Mouse (Mus musculus): ENCODE measurements around the gene Gcnt3. TPM values are rescaled to one million over a fixed set of nuclear protein-coding genes. Genes with fewer than 3 reads are reported as not detected.
A peak's percentile ranks its signal among the peaks of the same experiment; 100 is the strongest.

Gcnt3 gene
- 0.05 and 0.08 TPM in 2 replicates for polyA plus RNA-seq (2015; fragmentation: Nextera tagmentation; extraction: Ambion mirVana)

- 0 out of 2 replicates have a peak, but pooled peaks cover 3% of the 10 kb centered on the region for H3K4me1 ChIP-seq (replicated peaks; ENCODE audit: control insufficient read depth, insufficient read depth, low read length)
- H3K27me3 ChIP-seq (ENCODE audit: control insufficient read depth, insufficient read depth, low read depth, low read length) = no peaks in the 10 kb centered on the region
- H3K36me3 ChIP-seq (ENCODE audit: control insufficient read depth, insufficient read depth, low read length) = no peaks in the 10 kb centered on the region
- no peak within 1 kb of the TSS for H3K4me3 ChIP-seq (ENCODE audit: low read length)
- H3K9ac ChIP-seq (ENCODE audit: low read length) = no peak within 1 kb of the TSS
- no peak within 1 kb of the TSS for H3K27ac ChIP-seq (ENCODE audit: low read length)
- WGBS = 37% methylated on average over 7 of the region's 7 CpGs
- ATAC-seq (ENCODE audit: low read depth) = no peak
- H3K9me3 ChIP-seq (ENCODE audit: control insufficient read depth, low read length) = no peaks in the 10 kb centered on the region
- H3K4me2 ChIP-seq (ENCODE audit: low read depth, low read length) = no peak within 1 kb of the TSS
Observed at GRCm38 (mm10) chr9:70037988-70038387, at the start of gene Gcnt3. TSS of gene Gcnt3 (minus strand) at chr9:70038088.

GRCm38 (mm10) chr9:70087379-70087778 lies 49.5 kb upstream of the Gcnt3 start:
- peaks cover 11% of the 10 kb centered on the region for H3K4me1 ChIP-seq (replicated peaks; ENCODE audit: control insufficient read depth, insufficient read depth, low read length)
- H3K9ac ChIP-seq (ENCODE audit: low read length) = no peak overlapping the region
- no peaks in the 10 kb centered on the region for H3K9me3 ChIP-seq (ENCODE audit: control insufficient read depth, low read length)
- no peak overlapping the region for H3K4me3 ChIP-seq (ENCODE audit: low read length)
- no peak overlapping the region for H3K4me2 ChIP-seq (ENCODE audit: low read depth, low read length)
- 63% methylated on average over 5 of the region's 5 CpGs for WGBS
- no peaks in the 10 kb centered on the region for H3K27me3 ChIP-seq (ENCODE audit: control insufficient read depth, insufficient read depth, low read depth, low read length)
- ATAC-seq (ENCODE audit: low read depth) = no peak
- H3K36me3 ChIP-seq (ENCODE audit: control insufficient read depth, insufficient read depth, low read length) = no peaks in the 10 kb centered on the region
- no peak overlapping the region for H3K27ac ChIP-seq (ENCODE audit: low read length)

- H3K9ac ChIP-seq (ENCODE audit: low read length) = no peak overlapping the region
- H3K36me3 ChIP-seq (ENCODE audit: control insufficient read depth, insufficient read depth, low read length) = no peaks in the 10 kb centered on the region
- H3K27me3 ChIP-seq (ENCODE audit: control insufficient read depth, insufficient read depth, low read depth, low read length) = no peaks in the 10 kb centered on the region
- 25% methylated on average over 6 of the region's 6 CpGs for WGBS
- no peak for ATAC-seq (ENCODE audit: low read depth)
- no peak overlapping the region for H3K4me2 ChIP-seq (ENCODE audit: low read depth, low read length)
- no peaks in the 10 kb centered on the region for H3K9me3 ChIP-seq (ENCODE audit: control insufficient read depth, low read length)
- no peak overlapping the region for H3K27ac ChIP-seq (ENCODE audit: low read length)
- H3K4me1 ChIP-seq (replicated peaks; ENCODE audit: control insufficient read depth, insufficient read depth, low read length) = peaks cover 11% of the 10 kb centered on the region
- H3K4me3 ChIP-seq (ENCODE audit: low read length) = no peak overlapping the region
Observed at GRCm38 (mm10) chr9:70086091-70086490, 48.2 kb upstream of the Gcnt3 start.

- Histone ChIP-seq H3K36me3 (ENCODE audit: control insufficient read depth, insufficient read depth, low read length) (no peaks in the 10 kb centered on the region), H3K9ac (ENCODE audit: low read length) (no peak overlapping the region), H3K27ac (ENCODE audit: low read length) (no peak overlapping the region), H3K4me3 (ENCODE audit: low read length) (no peak overlapping the region), H3K4me1 (replicated peaks; ENCODE audit: control insufficient read depth, insufficient read depth, low read length) (peaks cover 11% of the 10 kb centered on the region), H3K4me2 (ENCODE audit: low read depth, low read length) (no peak overlapping the region), H3K9me3 (ENCODE audit: control insufficient read depth, low read length) (no peaks in the 10 kb centered on the region), H3K27me3 (ENCODE audit: control insufficient read depth, insufficient read depth, low read depth, low read length) (no peaks in the 10 kb centered on the region)
- 60% methylated on average over 11 of the region's 11 CpGs for WGBS
- no peak for ATAC-seq (ENCODE audit: low read depth)
Observed at GRCm38 (mm10) chr9:70084107-70084506, 46.2 kb upstream of the Gcnt3 start.

- H3K27ac ChIP-seq (ENCODE audit: low read length) = no peak overlapping the region
- H3K9ac ChIP-seq (ENCODE audit: low read length) = no peak overlapping the region
- H3K4me1 ChIP-seq (replicated peaks; ENCODE audit: control insufficient read depth, insufficient read depth, low read length) = no peaks in the 10 kb centered on the region
- H3K4me2 ChIP-seq (ENCODE audit: low read depth, low read length) = no peak overlapping the region
- no peaks in the 10 kb centered on the region for H3K36me3 ChIP-seq (ENCODE audit: control insufficient read depth, insufficient read depth, low read length)
- H3K9me3 ChIP-seq (ENCODE audit: control insufficient read depth, low read length) = no peaks in the 10 kb centered on the region
- H3K4me3 ChIP-seq (ENCODE audit: low read length) = no peak overlapping the region
- 58% methylated on average over 25 of the region's 25 CpGs for WGBS
- H3K27me3 ChIP-seq (ENCODE audit: control insufficient read depth, insufficient read depth, low read depth, low read length) = no peaks in the 10 kb centered on the region
- no peak for ATAC-seq (ENCODE audit: low read depth)
Observed at GRCm38 (mm10) chr9:70082357-70083204, 44.7 kb upstream of the Gcnt3 start.

GRCm38 (mm10) chr9:70081767-70082166 lies 43.9 kb upstream of the Gcnt3 start:
- no peak overlapping the region for H3K4me2 ChIP-seq (ENCODE audit: low read depth, low read length)
- no peaks in the 10 kb centered on the region for H3K4me1 ChIP-seq (replicated peaks; ENCODE audit: control insufficient read depth, insufficient read depth, low read length)
- no peaks in the 10 kb centered on the region for H3K9me3 ChIP-seq (ENCODE audit: control insufficient read depth, low read length)
- no peak for ATAC-seq (ENCODE audit: low read depth)
- H3K27me3 ChIP-seq (ENCODE audit: control insufficient read depth, insufficient read depth, low read depth, low read length) = no peaks in the 10 kb centered on the region
- H3K36me3 ChIP-seq (ENCODE audit: control insufficient read depth, insufficient read depth, low read length) = no peaks in the 10 kb centered on the region
- H3K9ac ChIP-seq (ENCODE audit: low read length) = no peak overlapping the region
- H3K27ac ChIP-seq (ENCODE audit: low read length) = no peak overlapping the region
- WGBS = 89% methylated on average over 7 of the region's 7 CpGs
- H3K4me3 ChIP-seq (ENCODE audit: low read length) = no peak overlapping the region

GRCm38 (mm10) chr9:70080976-70081375 lies 43.1 kb upstream of the Gcnt3 start:
- WGBS = 54% methylated on average over 2 of the region's 2 CpGs
- H3K4me3 ChIP-seq (ENCODE audit: low read length) = no peak overlapping the region
- H3K4me2 ChIP-seq (ENCODE audit: low read depth, low read length) = no peak overlapping the region
- no peaks in the 10 kb centered on the region for H3K4me1 ChIP-seq (replicated peaks; ENCODE audit: control insufficient read depth, insufficient read depth, low read length)
- H3K9ac ChIP-seq (ENCODE audit: low read length) = no peak overlapping the region
- 0 out of 2 replicates have a peak, but pooled peaks have one; percentile 38 for ATAC-seq (ENCODE audit: low read depth)
- no peaks in the 10 kb centered on the region for H3K36me3 ChIP-seq (ENCODE audit: control insufficient read depth, insufficient read depth, low read length)
- no peaks in the 10 kb centered on the region for H3K9me3 ChIP-seq (ENCODE audit: control insufficient read depth, low read length)
- no peaks in the 10 kb centered on the region for H3K27me3 ChIP-seq (ENCODE audit: control insufficient read depth, insufficient read depth, low read depth, low read length)
- no peak overlapping the region for H3K27ac ChIP-seq (ENCODE audit: low read length)

GRCm38 (mm10) chr9:70080027-70080800 lies 42.3 kb upstream of the Gcnt3 start:
- 86% methylated on average over 9 of the region's 9 CpGs for whole genome bisulfite sequencing
- H3K9ac ChIP-seq (ENCODE audit: low read length) = no peak overlapping the region
- no peak overlapping the region for H3K4me3 ChIP-seq (ENCODE audit: low read length)
- no peaks in the 10 kb centered on the region for H3K9me3 ChIP-seq (ENCODE audit: control insufficient read depth, low read length)
- H3K27ac ChIP-seq (ENCODE audit: low read length) = no peak overlapping the region
- H3K4me2 ChIP-seq (ENCODE audit: low read depth, low read length) = no peak overlapping the region
- H3K36me3 ChIP-seq (ENCODE audit: control insufficient read depth, insufficient read depth, low read length) = no peaks in the 10 kb centered on the region
- no peaks in the 10 kb centered on the region for H3K4me1 ChIP-seq (replicated peaks; ENCODE audit: control insufficient read depth, insufficient read depth, low read length)
- H3K27me3 ChIP-seq (ENCODE audit: control insufficient read depth, insufficient read depth, low read depth, low read length) = no peaks in the 10 kb centered on the region
- no peak for ATAC-seq (ENCODE audit: low read depth)

- H3K4me3 ChIP-seq (ENCODE audit: low read length) = no peak overlapping the region
- H3K9me3 ChIP-seq (ENCODE audit: control insufficient read depth, low read length) = no peaks in the 10 kb centered on the region
- no peak overlapping the region for H3K27ac ChIP-seq (ENCODE audit: low read length)
- H3K27me3 ChIP-seq (ENCODE audit: control insufficient read depth, insufficient read depth, low read depth, low read length) = no peaks in the 10 kb centered on the region
- WGBS = 74% methylated on average over 3 of the region's 3 CpGs
- no peak overlapping the region for H3K4me2 ChIP-seq (ENCODE audit: low read depth, low read length)
- ATAC-seq (ENCODE audit: low read depth) = no peak
- no peak overlapping the region for H3K9ac ChIP-seq (ENCODE audit: low read length)
- H3K4me1 ChIP-seq (replicated peaks; ENCODE audit: control insufficient read depth, insufficient read depth, low read length) = no peaks in the 10 kb centered on the region
- H3K36me3 ChIP-seq (ENCODE audit: control insufficient read depth, insufficient read depth, low read length) = no peaks in the 10 kb centered on the region
Observed at GRCm38 (mm10) chr9:70078034-70078433, 40.1 kb upstream of the Gcnt3 start.
